Mouse (Mus musculus) CH12.LX (cell line): ENCODE results near the gene Plxnb2. TPM values are rescaled to one million over a fixed set of nuclear protein-coding genes. Genes with fewer than 3 reads are reported as not detected.
A peak's percentile ranks its signal among the peaks of the same experiment; 100 is the strongest.

Source experiments
- DNase-seq: peaks from one replicate; pipeline ENCODE4 v3.0.0-alpha.2; 2013; ENCODE audit errors: extremely low read depth
- H3K27ac ChIP-seq: 2 replicates; pipeline ENCODE4 v1.5.1; 2012; ENCODE audit warnings: low read depth, mild to moderate bottlenecking, control low read depth, moderate library complexity; ENCODE audit not compliant: insufficient read depth
- H3K27me3 ChIP-seq: replicated peaks from 2 replicates; pipeline ENCODE3; 2012; ENCODE audit warnings: inconsistent platforms
- H3K36me3 ChIP-seq, 2 experiments: replicated peaks in 1 of 2; 2 replicates each; pipeline versions ENCODE3 to v1.6.1; 2012; ENCODE audit warnings: inconsistent platforms in 1 of 2, low read length in 1 of 2, mild to moderate bottlenecking in 1 of 2, mixed read lengths in 1 of 2, moderate library complexity in 1 of 2; ENCODE audit not compliant: control insufficient read depth in 1 of 2, insufficient read depth in 1 of 2
- H3K4me1 ChIP-seq, 2 experiments: 2 replicates each; pipeline ENCODE4 v1.6.1; 2012; ENCODE audit warnings: inconsistent platforms in 1 of 2, moderate library complexity in 1 of 2; ENCODE audit not compliant: insufficient read depth in 2 of 2, control insufficient read depth in 1 of 2
- H3K4me2 ChIP-seq: 2 replicates; pipeline ENCODE4 v1.6.1; 2012; ENCODE audit warnings: low read depth, mild to moderate bottlenecking, control low read depth; ENCODE audit not compliant: poor library complexity, insufficient read depth, severe bottlenecking
- H3K4me3 ChIP-seq, 3 experiments: fragments of 150-350 bp in 1 of 3; sonication (generic) in 1 of 3; replicated peaks in 1 of 3; 2 replicates each; pipeline versions ENCODE3 to v1.5.1; 2011 to 2012; ENCODE audit warnings: low read depth in 2 of 3, low read length in 2 of 3, mild to moderate bottlenecking in 2 of 3, moderate library complexity in 2 of 3, control low read depth in 1 of 3, improper control_type of control experiment in 1 of 3, inconsistent platforms in 1 of 3, mixed read lengths in 1 of 3; ENCODE audit not compliant: poor library complexity in 1 of 3
- H3K79me2 ChIP-seq: replicated peaks from 2 replicates; pipeline ENCODE4 v1.6.1; 2012; ENCODE audit warnings: mild to moderate bottlenecking, moderate library complexity; ENCODE audit not compliant: control insufficient read depth, poor library complexity, insufficient read depth, severe bottlenecking; ENCODE audit errors: extremely low read depth
- H3K9ac ChIP-seq: 2 replicates; pipeline ENCODE4 v1.6.1; 2012; ENCODE audit warnings: low read depth, mild to moderate bottlenecking, control low read depth, moderate library complexity; ENCODE audit not compliant: insufficient read depth
- H3K9me3 ChIP-seq: replicated peaks from 2 replicates; pipeline ENCODE3; 2012; ENCODE audit warnings: low read length, inconsistent platforms, mixed read lengths
- BHLHE40 ChIP-seq: IDR thresholded peaks from 2 replicates; pipeline ENCODE4 v1.6.1; 2011; ENCODE audit warnings: mild to moderate bottlenecking, low read depth, low read length, improper control_type of control experiment
- CHD1 ChIP-seq: IDR thresholded peaks from 2 replicates; pipeline ENCODE4 v1.6.1; 2012; ENCODE audit warnings: low read depth, low read length, improper control_type of control experiment, inconsistent platforms
- CHD2 ChIP-seq: IDR thresholded peaks from 2 replicates; pipeline ENCODE4 v1.6.1; 2011; ENCODE audit warnings: low read length, improper control_type of control experiment
- CTCF ChIP-seq, 2 experiments: IDR thresholded peaks in 1 of 2; conservative IDR thresholded peaks in 1 of 2; 2 replicates each; pipeline ENCODE4 v1.5.1; 2011 to 2012; ENCODE audit warnings: low read depth in 2 of 2, low read length in 2 of 2, improper control_type of control experiment in 1 of 2, inconsistent platforms in 1 of 2, mild to moderate bottlenecking in 1 of 2, moderate library complexity in 1 of 2
- E2F4 ChIP-seq: IDR thresholded peaks from 2 replicates; pipeline ENCODE4 v1.6.1; 2011; ENCODE audit warnings: low read depth, low read length, improper control_type of control experiment; ENCODE audit not compliant: insufficient replicate concordance
- ELF1 ChIP-seq: IDR thresholded peaks from 2 replicates; pipeline ENCODE4 v1.6.1; 2014; ENCODE audit warnings: low read depth, mild to moderate bottlenecking, inconsistent platforms, low read length, improper control_type of control experiment
- EP300 ChIP-seq: IDR thresholded peaks from 2 replicates; pipeline ENCODE4 v1.6.1; 2011; ENCODE audit warnings: low read length, improper control_type of control experiment
- ETS1 ChIP-seq: conservative IDR thresholded peaks from 2 replicates; pipeline ENCODE4 v1.6.1; 2012; ENCODE audit warnings: low read depth, mild to moderate bottlenecking, inconsistent platforms, low read length, improper control_type of control experiment, moderate library complexity
- GABPA ChIP-seq: IDR thresholded peaks from 2 replicates; pipeline ENCODE4 v1.6.1; 2012; ENCODE audit warnings: low read depth, low read length, improper control_type of control experiment, inconsistent platforms; ENCODE audit not compliant: insufficient replicate concordance
- IRF4 ChIP-seq: IDR thresholded peaks from 2 replicates; pipeline ENCODE4 v1.6.1; 2014; ENCODE audit warnings: low read depth, mild to moderate bottlenecking, inconsistent platforms, low read length, improper control_type of control experiment
- JUN ChIP-seq: IDR thresholded peaks from 2 replicates; pipeline ENCODE4 v1.6.1; 2011; ENCODE audit warnings: low read depth, mild to moderate bottlenecking, low read length, improper control_type of control experiment, moderate library complexity; ENCODE audit not compliant: insufficient read depth
- JUND ChIP-seq: conservative IDR thresholded peaks from 2 replicates; pipeline ENCODE4 v1.6.1; 2011; ENCODE audit warnings: low read depth, low read length, improper control_type of control experiment
- MAFK ChIP-seq: IDR thresholded peaks from 2 replicates; pipeline ENCODE4 v1.6.1; 2011; ENCODE audit warnings: low read length, improper control_type of control experiment; ENCODE audit not compliant: insufficient replicate concordance
- MAX ChIP-seq: IDR thresholded peaks from 2 replicates; pipeline ENCODE4 v1.6.1; 2011; ENCODE audit warnings: low read length, improper control_type of control experiment
- MXI1 ChIP-seq: IDR thresholded peaks from 2 replicates; pipeline ENCODE4 v1.6.1; 2011; ENCODE audit warnings: mild to moderate bottlenecking, low read depth, low read length, improper control_type of control experiment
- NRF1 ChIP-seq: IDR thresholded peaks from 2 replicates; pipeline ENCODE4 v1.6.1; 2014; ENCODE audit warnings: low read depth, mild to moderate bottlenecking, inconsistent platforms, low read length, improper control_type of control experiment, moderate library complexity
- PAX5 ChIP-seq: IDR thresholded peaks from 2 replicates; pipeline ENCODE4 v1.6.1; 2012; ENCODE audit warnings: low read length, inconsistent platforms, mixed read lengths
- POLR2A ChIP-seq: IDR thresholded peaks from 2 replicates; pipeline ENCODE4 v1.6.1; 2011; ENCODE audit warnings: low read depth, mild to moderate bottlenecking, improper control_type of control experiment, low read length
- POLR2AphosphoS2 ChIP-seq: IDR thresholded peaks from 2 replicates; pipeline ENCODE4 v1.6.1; 2011; ENCODE audit warnings: low read depth, low read length, improper control_type of control experiment
- RAD21 ChIP-seq: IDR thresholded peaks from 2 replicates; pipeline ENCODE4 v1.6.1; 2011; ENCODE audit warnings: low read depth, mild to moderate bottlenecking, low read length, improper control_type of control experiment, moderate library complexity
- RCOR1 ChIP-seq: conservative IDR thresholded peaks from 2 replicates; pipeline ENCODE4 v1.6.1; 2012; ENCODE audit warnings: low read depth, mild to moderate bottlenecking, inconsistent platforms, low read length, improper control_type of control experiment
- SIN3A ChIP-seq: IDR thresholded peaks from 2 replicates; pipeline ENCODE4 v1.6.1; 2012; ENCODE audit warnings: low read length, improper control_type of control experiment, inconsistent platforms
- SMC3 ChIP-seq: IDR thresholded peaks from 2 replicates; pipeline ENCODE4 v1.6.1; 2011; ENCODE audit warnings: low read depth, low read length, improper control_type of control experiment
- TBP ChIP-seq: conservative IDR thresholded peaks from 2 replicates; pipeline ENCODE4 v1.6.1; 2011; ENCODE audit warnings: low read depth, low read length, improper control_type of control experiment
- TCF12 ChIP-seq: IDR thresholded peaks from 2 replicates; pipeline ENCODE4 v1.6.1; 2014; ENCODE audit warnings: low read depth, mild to moderate bottlenecking, inconsistent platforms, low read length, improper control_type of control experiment
- UBTF ChIP-seq: IDR thresholded peaks from 2 replicates; pipeline ENCODE4 v1.6.1; 2012; ENCODE audit warnings: low read depth, mild to moderate bottlenecking, inconsistent platforms, low read length, improper control_type of control experiment, moderate library complexity
- USF1 ChIP-seq: IDR thresholded peaks from 2 replicates; pipeline ENCODE4 v1.6.1; 2014; ENCODE audit warnings: low read depth, mild to moderate bottlenecking, inconsistent platforms, low read length, improper control_type of control experiment
- USF2 ChIP-seq: conservative IDR thresholded peaks from 2 replicates; pipeline ENCODE4 v1.6.1; 2011; ENCODE audit warnings: low read depth, low read length, improper control_type of control experiment
- ZC3H11A ChIP-seq: IDR thresholded peaks from 2 replicates; pipeline ENCODE4 v1.6.1; 2012; ENCODE audit warnings: low read depth, mild to moderate bottlenecking, inconsistent platforms, low read length, improper control_type of control experiment
- ZKSCAN1 ChIP-seq: IDR thresholded peaks from 2 replicates; pipeline ENCODE4 v1.6.1; 2012; ENCODE audit warnings: low read depth, inconsistent platforms, low read length, improper control_type of control experiment, borderline replicate concordance
- ZMIZ1 ChIP-seq: IDR thresholded peaks from 2 replicates; pipeline ENCODE4 v1.6.1; 2012; ENCODE audit warnings: low read depth, mild to moderate bottlenecking, inconsistent platforms, low read length, improper control_type of control experiment
- ZNF384 ChIP-seq: IDR thresholded peaks from 2 replicates; pipeline ENCODE4 v1.6.1; 2012; ENCODE audit warnings: low read depth, low read length, improper control_type of control experiment, inconsistent platforms
- dilution Hi-C: fragments of 300-500 bp; cut with MboI; formaldehyde crosslinking; loops from 2 replicates; pipeline ENCODE4 v1.14.3; 2020; ENCODE audit warnings: low sequenced_read_pairs; ENCODE audit not compliant: extremely low pct_unique_long_range_greater_than_20kb, extremely low pct_ligation_motif_present
- in situ Hi-C: fragments of 300-500 bp; cut with MboI; formaldehyde crosslinking; loops from 3 replicates; pipeline ENCODE4 v1.14.3; 2019; ENCODE audit warnings: low sequenced_read_pairs, low pct_ligation_motif_present, low pct_unique_long_range_greater_than_20kb, mixed read lengths
- polyA plus RNA-seq: library from polyadenylated mRNA; unstranded; fragments of >175 nt; gene quantifications from 2 replicates; pipeline ENCODE4 v1.2.1, GENCODE M21; 2012; ENCODE audit warnings: low read depth; ENCODE audit not compliant: insufficient read length
- total RNA-seq, 2 experiments: library from RNA; depleted of rRNA; stranded (reverse); fragments of 300-350 nt in 1 of 2; fragments of >200 nt in 1 of 2; gene quantifications; 2 replicates each; pipeline ENCODE4 v1.2.3; 2012 to 2014

Gene Plxnb2
- total and polyA plus RNA-seq, 3 experiments = 2.9 to 51.5 (median 4.5) TPM

DNA sequence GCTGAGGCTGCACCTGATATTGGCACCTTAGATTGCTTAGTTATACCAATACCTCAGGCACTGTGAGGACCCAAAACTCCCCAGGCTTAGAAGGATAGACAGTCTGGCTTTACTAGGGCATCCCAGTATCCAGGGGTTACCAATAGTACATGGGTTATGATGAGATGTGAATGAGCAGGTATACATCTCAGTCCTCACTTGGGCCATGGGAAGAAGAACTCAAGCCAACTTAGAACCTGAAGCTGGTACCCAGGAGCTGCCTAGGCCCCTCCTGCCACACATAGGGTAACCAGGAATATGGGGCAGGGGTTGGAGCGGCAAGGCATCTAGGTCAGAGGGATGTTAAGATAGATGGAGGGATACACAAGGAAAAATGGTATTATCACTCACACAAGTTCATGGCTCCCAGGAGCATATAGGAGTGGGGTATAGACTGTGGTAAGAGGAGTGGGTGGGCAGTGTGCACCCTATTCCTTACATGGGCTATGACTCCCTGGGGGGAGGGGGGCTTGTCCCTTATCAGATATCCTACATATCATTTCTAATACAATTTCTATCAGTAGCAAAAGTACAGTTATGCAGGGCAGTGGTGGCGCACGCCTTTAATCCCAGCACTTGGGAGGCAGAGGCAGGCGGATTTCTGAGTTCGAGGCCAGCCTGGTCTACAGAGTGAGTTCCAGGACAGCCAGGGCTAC lies 44.0 kb downstream of the Plxnb2 start:
- no peak overlapping the region for H3K27ac ChIP-seq
- no peak for TF ChIP-seq ZC3H11A
- no peak for TF ChIP-seq CHD2
- TF ChIP-seq PAX5 = no peak
- TF ChIP-seq MAFK = no peak
- no peak for TF ChIP-seq ETS1
- no peak for TF ChIP-seq E2F4
- TF ChIP-seq ZKSCAN1 = no peak
- TF ChIP-seq USF1 = no peak
- no peak for TF ChIP-seq BHLHE40
- no peak for TF ChIP-seq JUND
- TF ChIP-seq ZMIZ1 = no peak
- TF ChIP-seq ELF1 = no peak
- no peak for TF ChIP-seq NRF1
- no peak for TF ChIP-seq IRF4
- no peak for TF ChIP-seq GABPA
- no peak for TF ChIP-seq CTCF (conservative IDR thresholded peaks at IDR 0.05 in 1 of 2, IDR thresholded peaks at IDR 0.05 in 1 of 2; ENCODE audit: low read depth in 2 of 2, low read length in 2 of 2)
- TF ChIP-seq POLR2A = no peak
- no peak for TF ChIP-seq CHD1
- TF ChIP-seq TCF12 = no peak
- no peak for TF ChIP-seq EP300
- in situ Hi-C loops = no loop called here
- H3K79me2 ChIP-seq = no peaks in the 10 kb centered on the region
- peaks cover 6 to 20% of the 10 kb centered on the region in 2 experiments for H3K4me1 ChIP-seq
- H3K4me3 ChIP-seq = no peak overlapping the region
- no peaks in the 10 kb centered on the region for H3K9me3 ChIP-seq
- no peak overlapping the region for H3K4me2 ChIP-seq
- no peak overlapping the region for H3K9ac ChIP-seq
- H3K36me3 ChIP-seq = no peaks in the 10 kb centered on the region
- dilution Hi-C loops = no loop called here
- no peak for DNase-seq
- peaks cover 83% of the 10 kb centered on the region for H3K27me3 ChIP-seq

DNA sequence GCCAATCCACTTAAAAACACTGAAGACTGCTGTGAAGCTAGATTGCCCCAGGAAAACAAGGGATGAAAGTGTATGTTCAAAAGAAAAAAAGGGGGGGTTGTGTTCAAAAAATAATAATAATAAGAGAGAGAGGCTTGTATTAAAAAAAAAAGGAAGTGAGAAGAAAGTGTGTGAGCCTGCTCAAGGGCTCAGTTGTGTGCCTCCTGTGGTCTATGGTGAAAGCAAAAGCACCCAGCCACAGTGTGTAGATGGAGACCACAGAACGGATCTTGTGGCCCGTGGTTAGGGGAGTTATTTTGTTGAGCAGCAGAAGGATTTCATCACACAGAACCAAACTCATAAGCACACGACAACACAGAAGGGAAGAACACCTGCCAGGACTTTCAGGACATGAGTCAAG lies 49.3 kb downstream of the Plxnb2 start:
- in situ Hi-C loops = no loop called here
- H3K79me2 ChIP-seq = no peaks in the 10 kb centered on the region
- dilution Hi-C loops = no loop called here
- peaks cover 0 to 7% of the 10 kb centered on the region in 2 experiments for H3K36me3 ChIP-seq
- H3K27ac ChIP-seq = no peak overlapping the region
- no peaks in the 10 kb centered on the region for H3K9me3 ChIP-seq
- H3K27me3 ChIP-seq = peaks cover 48% of the 10 kb centered on the region
- H3K4me3 ChIP-seq = no peak overlapping the region
- DNase-seq = peak; percentile 93
- H3K4me1 ChIP-seq = peaks cover 21 to 57% of the 10 kb centered on the region in 2 experiments
- H3K9ac ChIP-seq = no peak overlapping the region
- H3K4me2 ChIP-seq = peak overlapping the region; percentile 60
- TF ChIP-seq NRF1 = 0 out of 2 replicates have a peak, but pooled peaks have one; percentile 41
- peak; percentile 69 for TF ChIP-seq SIN3A
- TF ChIP-seq CTCF (conservative IDR thresholded peaks at IDR 0.05 in 1 of 2, IDR thresholded peaks at IDR 0.05 in 1 of 2; ENCODE audit: low read depth in 2 of 2, low read length in 2 of 2) = peak in 1 of 2 experiments; percentile 9; a peak in 1 of 4 replicates
- no peak for TF ChIP-seq USF2
- peak; percentile 23; the same call in 1 of the 2 replicates for TF ChIP-seq E2F4
- peak; percentile 59 for TF ChIP-seq MXI1
- peak; percentile 9; the same call in 1 of the 2 replicates for TF ChIP-seq JUN
- TF ChIP-seq IRF4 = peak; percentile 97
- TF ChIP-seq ZNF384 = peak; percentile 89
- no peak for TF ChIP-seq UBTF
- TF ChIP-seq TBP = no peak
- peak; percentile 39; the same call in 1 of the 2 replicates for TF ChIP-seq ELF1
- no peak for TF ChIP-seq RAD21
- TF ChIP-seq RCOR1 = peak; percentile 90
- no peak for TF ChIP-seq POLR2AphosphoS2
- peak; percentile 64 for TF ChIP-seq MAX
- TF ChIP-seq BHLHE40 = peak; percentile 95
- TF ChIP-seq SMC3 = no peak
